Mouse (Mus musculus) myocyte (in vitro differentiated cells): ENCODE measurements at regions not wholly inside any gene's neighbourhood (a gene's known extent, or its start where the extent isn't known, plus 50 kb on each side); places are given as distances from the start of the nearest gene placed in this dataset.

Experiments
- H3K27me3 ChIP-seq: one replicate; pipeline ENCODE4 v1.6.1; 2011; ENCODE audit not compliant: control insufficient read depth, insufficient read depth, insufficient read length
- H3K36me3 ChIP-seq: one replicate; pipeline ENCODE4 v1.6.1; 2011; ENCODE audit not compliant: control insufficient read depth, insufficient read depth
- H3K4me2 ChIP-seq: one replicate; pipeline ENCODE4 v1.6.1; 2011; ENCODE audit warnings: low read depth, control low read depth
- H3K4me3 ChIP-seq: one replicate; pipeline ENCODE4 v1.5.1; 2011; ENCODE audit warnings: mild to moderate bottlenecking, control low read depth, moderate library complexity
- H3K79me2 ChIP-seq: one replicate; pipeline ENCODE4 v1.6.1; 2011; ENCODE audit not compliant: control insufficient read depth, insufficient read depth
- H3ac ChIP-seq: one replicate; pipeline ENCODE4 v1.6.1; 2011; ENCODE audit not compliant: control insufficient read depth, insufficient read length
- CEBPB ChIP-seq: IDR thresholded peaks from 2 replicates; pipeline ENCODE4 v1.6.1; 2011; ENCODE audit warnings: mild to moderate bottlenecking, moderate library complexity; ENCODE audit not compliant: poor library complexity, insufficient read depth, severe bottlenecking
- E2F4 ChIP-seq: IDR thresholded peaks from one replicate; pipeline ENCODE4 v1.6.1; 2011; ENCODE audit warnings: mild to moderate bottlenecking, control low read depth, moderate library complexity; ENCODE audit not compliant: insufficient read depth
- MAX ChIP-seq: IDR thresholded peaks from one replicate; pipeline ENCODE4 v1.6.1; 2011; ENCODE audit warnings: low read depth, mild to moderate bottlenecking, control low read depth
- MYOD1 ChIP-seq, 3 experiments: IDR thresholded peaks; one replicate each; pipeline ENCODE4 v1.6.1; 2011; ENCODE audit warnings: control low read depth in 2 of 3, low read depth in 2 of 3, mild to moderate bottlenecking in 2 of 3, moderate library complexity in 1 of 3; ENCODE audit not compliant: insufficient read length in 2 of 3, control insufficient read depth in 1 of 3
- MYOG ChIP-seq, 3 experiments: IDR thresholded peaks; one replicate each; pipeline ENCODE4 v1.6.1; 2011; ENCODE audit warnings: control low read depth in 2 of 3, low read depth in 2 of 3, mild to moderate bottlenecking in 2 of 3; ENCODE audit not compliant: insufficient read length in 2 of 3, control insufficient read depth in 1 of 3, insufficient read depth in 1 of 3
- POLR2A ChIP-seq: IDR thresholded peaks from one replicate; pipeline ENCODE4 v1.6.1; 2011; ENCODE audit warnings: low read depth, mild to moderate bottlenecking, control low read depth, moderate library complexity; ENCODE audit not compliant: insufficient read length
- POLR2AphosphoS2 ChIP-seq: IDR thresholded peaks from one replicate; pipeline ENCODE4 v1.6.1; 2011; ENCODE audit warnings: low read depth, control low read depth; ENCODE audit not compliant: insufficient read length
- REST ChIP-seq: IDR thresholded peaks from one replicate; pipeline ENCODE4 v1.6.1; 2011; ENCODE audit warnings: mild to moderate bottlenecking, control low read depth, moderate library complexity; ENCODE audit not compliant: insufficient read depth, insufficient read length
- SRF ChIP-seq: IDR thresholded peaks from one replicate; pipeline ENCODE4 v1.6.1; 2011; ENCODE audit warnings: low read depth; ENCODE audit not compliant: control insufficient read depth, insufficient read length
- TCF12 ChIP-seq: IDR thresholded peaks from one replicate; pipeline ENCODE4 v1.6.1; 2011; ENCODE audit warnings: mild to moderate bottlenecking, control low read depth; ENCODE audit not compliant: poor library complexity, insufficient read depth, severe bottlenecking
- TCF3 ChIP-seq: IDR thresholded peaks from one replicate; pipeline ENCODE4 v1.6.1; 2011; ENCODE audit warnings: low read depth, control low read depth; ENCODE audit not compliant: insufficient read length
- USF1 ChIP-seq: IDR thresholded peaks from one replicate; pipeline ENCODE4 v1.6.1; 2011; ENCODE audit warnings: low read depth, mild to moderate bottlenecking, control low read depth, moderate library complexity

GRCm38 (mm10) chr14:35990951-35991350 lies 103.8 kb upstream of the 4930474N05Rik start:
- Histone ChIP-seq H3K4me3 (no peak overlapping the region), H3K79me2 (no peaks in the 10 kb centered on the region), H3K27me3 (no peaks in the 10 kb centered on the region), H3K36me3 (no peaks in the 10 kb centered on the region), H3ac (no peak overlapping the region), H3K4me2 (peak overlapping the region; percentile 42)
- TF ChIP-seq REST (no peak), TCF12 (no peak), SRF (no peak), TCF3 (no peak), MAX (no peak), MYOD1 (IDR thresholded peaks at IDR 0.05; ENCODE audit: control insufficient read depth in 1 of 3, insufficient read length in 2 of 3, low read depth in 2 of 3) (no peak), CEBPB (no peak), USF1 (no peak), MYOG (IDR thresholded peaks at IDR 0.05; ENCODE audit: control insufficient read depth in 1 of 3, insufficient read depth in 1 of 3, insufficient read length in 2 of 3, low read depth in 2 of 3) (no peak), POLR2A (no peak), POLR2AphosphoS2 (no peak), E2F4 (no peak)
